Mouse (Mus musculus) lung, embryonic 16.5 days (tissue): Measurements from ENCODE around the gene Mme. TPM values are rescaled to one million over a fixed set of nuclear protein-coding genes. Genes with fewer than 3 reads are reported as not detected.

ENCODE experiments used
- ATAC-seq: fragments of 200-750 bp; cut with Nextera tagmentation; 2 replicates; pipeline ENCODE4 v1.8.0; 2017; ENCODE audit warnings: low read depth, mild to moderate bottlenecking, moderate library complexity
- H3K27ac ChIP-seq: fragments of 300-500 bp; sonication (generic); 2 replicates; pipeline ENCODE4 v1.5.1; 2014; ENCODE audit warnings: mild to moderate bottlenecking, control low read depth, low read length
- H3K27me3 ChIP-seq: fragments of 300-500 bp; sonication (generic); 2 replicates; pipeline ENCODE4 v1.6.1; 2014; ENCODE audit warnings: low read depth, low read length, mixed read lengths; ENCODE audit not compliant: control insufficient read depth, insufficient read depth
- H3K36me3 ChIP-seq: fragments of 300-500 bp; sonication (generic); 2 replicates; pipeline ENCODE4 v1.6.1; 2014; ENCODE audit warnings: low read length; ENCODE audit not compliant: control insufficient read depth, insufficient read depth
- H3K4me1 ChIP-seq: fragments of 300-500 bp; sonication (generic); replicated peaks from 2 replicates; pipeline ENCODE4 v1.6.1; 2014; ENCODE audit warnings: low read length, mixed read lengths; ENCODE audit not compliant: control insufficient read depth, insufficient read depth
- H3K4me2 ChIP-seq: fragments of 300-500 bp; sonication (generic); 2 replicates; pipeline ENCODE4 v1.6.1; 2014; ENCODE audit warnings: low read depth, low read length, control low read depth
- H3K4me3 ChIP-seq: fragments of 300-500 bp; sonication (generic); 2 replicates; pipeline ENCODE4 v1.5.1; 2014; ENCODE audit warnings: mild to moderate bottlenecking, low read length, control low read depth
- H3K9ac ChIP-seq: fragments of 300-500 bp; sonication (generic); 2 replicates; pipeline ENCODE4 v1.6.1; 2014; ENCODE audit warnings: low read length, control low read depth
- H3K9me3 ChIP-seq: fragments of 300-500 bp; sonication (generic); 2 replicates; pipeline ENCODE4 v1.6.1; 2016; ENCODE audit warnings: low read length; ENCODE audit not compliant: control insufficient read depth
- WGBS: fragments of 180-500 bp; shearing (Covaris S2); extraction: QIAGEN DNeasy Blood & Tissue Kit; methylation state at CpG from one replicate; pipeline ENCODE4 v1.1.7; 2014; 5-methylcytosine and 5-hydroxymethylcytosine counted together
- polyA plus RNA-seq: library from polyadenylated mRNA; unstranded; fragments of >200 nt; fragmentation: Nextera tagmentation; extraction: Ambion mirVana; gene quantifications from 2 replicates; pipeline ENCODE4 v1.2.1, GENCODE M21; 2015

Mme gene
- 7.3 and 8.1 TPM in 2 replicates for polyA plus RNA-seq

GRCm38 (mm10) chr3:63241099-63241587 lies at the start of gene Mme:
Gene Mme (plus strand): TSS chr3:63241537.
- ATAC-seq = no peak
- Histone ChIP-seq H3K36me3 (no peaks in the 10 kb centered on the region), H3K4me2 (no peak within 1 kb of the TSS), H3K27ac (no peak within 1 kb of the TSS), H3K4me3 (no peak within 1 kb of the TSS), H3K9ac (no peak within 1 kb of the TSS), H3K9me3 (no peaks in the 10 kb centered on the region), H3K27me3 (no peaks in the 10 kb centered on the region), H3K4me1 (no peaks in the 10 kb centered on the region)
- 80% methylated on average over 7 of the region's 7 CpGs for WGBS

- Histone ChIP-seq H3K4me2 (no peak overlapping the region), H3K9me3 (no peaks in the 10 kb centered on the region), H3K27me3 (no peaks in the 10 kb centered on the region), H3K9ac (no peak overlapping the region), H3K4me1 (no peaks in the 10 kb centered on the region), H3K27ac (no peak overlapping the region), H3K4me3 (no peak overlapping the region), H3K36me3 (no peaks in the 10 kb centered on the region)
- WGBS = 63% methylated on average over 3 of the region's 3 CpGs
- no peak for ATAC-seq
Observed at GRCm38 (mm10) chr3:63196565-63196964, 44.8 kb upstream of the Mme start.

GRCm38 (mm10) chr3:63198026-63198425 lies 43.3 kb upstream of the Mme start:
- 96% methylated on average over 2 of the region's 2 CpGs for WGBS
- Histone ChIP-seq H3K36me3 (no peaks in the 10 kb centered on the region), H3K4me3 (no peak overlapping the region), H3K9ac (no peak overlapping the region), H3K27ac (no peak overlapping the region), H3K27me3 (no peaks in the 10 kb centered on the region), H3K4me2 (no peak overlapping the region), H3K9me3 (no peaks in the 10 kb centered on the region), H3K4me1 (no peaks in the 10 kb centered on the region)
- no peak for ATAC-seq

- Histone ChIP-seq H3K27me3 (no peaks in the 10 kb centered on the region), H3K4me1 (no peaks in the 10 kb centered on the region), H3K9me3 (no peaks in the 10 kb centered on the region), H3K9ac (no peak overlapping the region), H3K27ac (no peak overlapping the region), H3K4me2 (no peak overlapping the region), H3K4me3 (no peak overlapping the region), H3K36me3 (no peaks in the 10 kb centered on the region)
- WGBS = 73% methylated on average over 4 of the region's 4 CpGs
- no peak for ATAC-seq
Observed at GRCm38 (mm10) chr3:63221867-63222591, 19.3 kb upstream of the Mme start.

GRCm38 (mm10) chr3:63223676-63224075 lies 17.7 kb upstream of the Mme start:
- no peak overlapping the region for H3K4me3 ChIP-seq
- H3K9ac ChIP-seq = no peak overlapping the region
- no peaks in the 10 kb centered on the region for H3K27me3 ChIP-seq
- 57% methylated on average over 1 of the region's 1 CpGs for WGBS
- no peaks in the 10 kb centered on the region for H3K9me3 ChIP-seq
- H3K36me3 ChIP-seq = no peaks in the 10 kb centered on the region
- H3K27ac ChIP-seq = no peak overlapping the region
- H3K4me2 ChIP-seq = no peak overlapping the region
- ATAC-seq = no peak
- H3K4me1 ChIP-seq = no peaks in the 10 kb centered on the region

- ATAC-seq = no peak
Observed at GRCm38 (mm10) chr3:63235957-63236356, 5.4 kb upstream of the Mme start.

GRCm38 (mm10) chr3:63243721-63244120 lies 2.4 kb downstream of the Mme start:
- H3K4me3 ChIP-seq = no peak overlapping the region

More at GRCm38 (mm10) chr3:63235957-63236356, 5.4 kb upstream of the Mme start:
- Histone ChIP-seq H3K4me1 (no peaks in the 10 kb centered on the region), H3K9ac (no peak overlapping the region), H3K36me3 (no peaks in the 10 kb centered on the region), H3K9me3 (no peaks in the 10 kb centered on the region), H3K27me3 (no peaks in the 10 kb centered on the region), H3K4me2 (no peak overlapping the region), H3K27ac (no peak overlapping the region), H3K4me3 (no peak overlapping the region)
- 60% methylated on average over 2 of the region's 2 CpGs for WGBS

GRCm38 (mm10) chr3:63272091-63272490 lies 30.8 kb downstream of the Mme start:
- ATAC-seq = no peak

More at GRCm38 (mm10) chr3:63243721-63244120, 2.4 kb downstream of the Mme start:
- Histone ChIP-seq H3K4me2 (no peak overlapping the region), H3K36me3 (no peaks in the 10 kb centered on the region), H3K27ac (no peak overlapping the region), H3K4me1 (no peaks in the 10 kb centered on the region), H3K27me3 (no peaks in the 10 kb centered on the region), H3K9ac (no peak overlapping the region), H3K9me3 (no peaks in the 10 kb centered on the region)
- no peak for ATAC-seq

GRCm38 (mm10) chr3:63294316-63294715 lies 53.0 kb downstream of the Mme start:
- no peaks in the 10 kb centered on the region for H3K36me3 ChIP-seq
- no peak overlapping the region for H3K9ac ChIP-seq
- no peak overlapping the region for H3K27ac ChIP-seq
- H3K27me3 ChIP-seq = no peaks in the 10 kb centered on the region; the same call in 1 of the 2 replicates
- 0 out of 2 replicates have a peak, but pooled peaks cover 6% of the 10 kb centered on the region for H3K4me1 ChIP-seq
- H3K9me3 ChIP-seq = no peaks in the 10 kb centered on the region
- H3K4me3 ChIP-seq = no peak overlapping the region
- H3K4me2 ChIP-seq = no peak overlapping the region
- no peak for ATAC-seq
- 56% methylated on average over 6 of the region's 6 CpGs for WGBS

More at GRCm38 (mm10) chr3:63272091-63272490, 30.8 kb downstream of the Mme start:
- no peak overlapping the region for H3K4me3 ChIP-seq
- H3K9ac ChIP-seq = no peak overlapping the region
- H3K27me3 ChIP-seq = no peaks in the 10 kb centered on the region
- H3K4me1 ChIP-seq = no peaks in the 10 kb centered on the region
- no peak overlapping the region for H3K4me2 ChIP-seq
- H3K9me3 ChIP-seq = no peaks in the 10 kb centered on the region
- H3K27ac ChIP-seq = no peak overlapping the region
- WGBS = 85% methylated on average over 2 of the region's 2 CpGs
- H3K36me3 ChIP-seq = no peaks in the 10 kb centered on the region
